Mouse (Mus musculus) midbrain, embryonic 12.5 days (tissue): ENCODE measurements around the gene Lsm7. TPM values are rescaled to one million over a fixed set of nuclear protein-coding genes. Genes with fewer than 3 reads are reported as not detected.

Experiments used
- ATAC-seq: fragments of 200-750 bp; cut with Nextera tagmentation; 2 replicates; pipeline ENCODE4 v1.8.0; 2017; ENCODE audit warnings: low read depth, moderate TSS enrichment, moderate library complexity; ENCODE audit not compliant: low FRiP score
- H3K27ac ChIP-seq: fragments of 300-500 bp; sonication (generic); replicated peaks from 2 replicates; pipeline ENCODE4 v1.5.1; 2016; ENCODE audit warnings: mild to moderate bottlenecking
- H3K27me3 ChIP-seq: fragments of 300-500 bp; sonication (generic); 2 replicates; pipeline ENCODE4 v1.6.1; 2016; ENCODE audit warnings: mild to moderate bottlenecking
- H3K36me3 ChIP-seq: fragments of 300-500 bp; sonication (generic); 2 replicates; pipeline ENCODE4 v1.6.1; 2016
- H3K4me1 ChIP-seq: fragments of 300-500 bp; sonication (generic); 2 replicates; pipeline ENCODE4 v1.6.1; 2016
- H3K4me2 ChIP-seq: fragments of 300-500 bp; sonication (generic); replicated peaks from 2 replicates; pipeline ENCODE4 v1.6.1; 2016; ENCODE audit warnings: mild to moderate bottlenecking, moderate library complexity
- H3K4me3 ChIP-seq: fragments of 300-500 bp; sonication (generic); 2 replicates; pipeline ENCODE4 v1.5.1; 2016; ENCODE audit warnings: mild to moderate bottlenecking
- H3K9ac ChIP-seq: fragments of 300-500 bp; sonication (generic); replicated peaks from 2 replicates; pipeline ENCODE4 v1.6.1; 2016; ENCODE audit warnings: mild to moderate bottlenecking, moderate library complexity
- H3K9me3 ChIP-seq: fragments of 300-500 bp; sonication (generic); 2 replicates; pipeline ENCODE4 v1.6.1; 2016; ENCODE audit warnings: mild to moderate bottlenecking
- WGBS: fragments of 180-500 bp; shearing (Covaris S2); methylation state at CpG from one replicate; pipeline ENCODE4 v1.1.7; 2016; 5-methylcytosine and 5-hydroxymethylcytosine counted together
- microRNA counts: library from miRNA; unstranded; fragments of <30 nt; microRNA quantifications from one replicate; lab custom pipeline; 2017
- microRNA-seq: library from miRNA; unstranded; fragments of <30 nt; microRNA quantifications from one replicate; pipeline ENCODE4, GENCODE M21; 2017
- polyA plus RNA-seq: library from polyadenylated mRNA; unstranded; fragments of >200 nt; fragmentation: Nextera tagmentation; extraction: Ambion mirVana; gene quantifications from 2 replicates; pipeline ENCODE4 v1.2.1, GENCODE M21; 2016

Lsm7 gene
- polyA plus RNA-seq, 1 experiment from 2014 or later: 250 TPM

DNA sequence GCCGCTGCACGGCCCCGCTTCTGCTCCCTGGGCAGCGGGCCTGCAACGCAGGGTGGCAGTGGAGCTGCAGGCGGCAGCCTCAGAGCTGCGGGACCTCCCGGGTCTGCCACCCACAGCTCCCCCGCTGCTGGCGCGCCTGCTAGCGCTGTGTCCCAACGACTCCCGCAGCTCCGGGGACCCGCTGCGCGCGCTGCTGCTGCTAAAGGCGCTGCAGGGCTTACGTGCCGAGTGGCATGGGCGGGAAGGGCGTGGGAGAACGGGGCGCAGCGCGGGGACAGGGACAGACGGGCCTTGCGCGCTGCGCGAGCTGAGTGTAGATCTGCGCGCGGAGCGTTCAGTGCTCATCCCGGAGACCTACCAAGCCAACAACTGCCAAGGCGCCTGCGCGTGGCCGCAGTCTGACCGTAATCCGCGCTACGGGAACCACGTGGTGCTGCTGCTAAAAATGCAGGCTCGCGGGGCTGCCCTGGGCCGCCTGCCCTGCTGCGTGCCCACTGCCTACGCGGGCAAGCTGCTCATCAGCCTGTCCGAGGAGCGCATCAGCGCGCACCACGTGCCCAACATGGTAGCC lies 47.9 kb downstream of the Lsm7 start:
- Histone ChIP-seq H3K36me3 (peaks cover 33% of the 10 kb centered on the region), H3K4me2 (peak overlapping the region; percentile 96), H3K27ac (peak overlapping the region; percentile 83), H3K27me3 (peaks cover 56% of the 10 kb centered on the region), H3K4me3 (peak overlapping the region; percentile 54), H3K4me1 (peaks cover 42% of the 10 kb centered on the region), H3K9me3 (no peaks in the 10 kb centered on the region), H3K9ac (peak overlapping the region; percentile 78)
- peak; percentile 86 for ATAC-seq
- under 1% methylated on average over 53 of the region's 58 CpGs for WGBS

DNA sequence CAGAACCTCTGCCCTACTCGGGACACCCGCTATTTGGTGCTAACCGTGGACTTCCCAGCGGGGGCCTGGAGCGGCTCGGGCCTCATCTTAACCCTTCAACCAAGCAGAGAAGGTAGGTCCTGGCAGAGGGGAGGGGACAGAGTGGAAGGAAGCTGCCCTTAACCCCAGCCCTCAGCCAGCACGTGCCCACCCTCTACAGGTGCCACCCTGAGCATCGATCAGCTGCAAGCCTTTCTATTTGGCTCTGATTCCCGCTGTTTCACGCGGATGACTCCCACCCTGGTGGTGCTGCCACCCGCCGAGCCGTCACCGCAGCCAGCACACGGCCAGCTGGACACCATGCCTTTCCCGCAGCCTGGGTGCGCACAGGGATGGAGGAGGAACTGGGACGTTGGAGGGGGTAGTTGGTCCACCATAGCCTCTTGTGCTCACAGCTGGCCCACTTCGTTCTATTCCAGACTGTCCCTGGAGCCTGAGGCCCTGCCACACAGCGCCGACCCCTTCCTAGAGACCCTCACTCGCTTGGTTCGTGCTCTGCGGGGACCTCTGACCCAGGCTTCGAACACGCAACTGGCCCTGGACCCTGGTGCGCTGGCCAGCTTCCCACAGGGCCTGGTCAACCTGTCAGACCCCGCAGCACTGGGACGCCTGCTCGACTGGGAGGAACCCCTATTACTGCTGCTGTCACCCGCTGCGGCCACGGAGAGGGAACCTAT lies 48.5 kb downstream of the Lsm7 start:
- 39% methylated on average over 34 of the region's 34 CpGs for WGBS
- peak overlapping the region; percentile 78 for H3K9ac ChIP-seq
- H3K36me3 ChIP-seq: peaks cover 39% of the 10 kb centered on the region
- H3K9me3 ChIP-seq: no peaks in the 10 kb centered on the region
- peaks cover 56% of the 10 kb centered on the region for H3K27me3 ChIP-seq
- H3K4me1 ChIP-seq: peaks cover 42% of the 10 kb centered on the region
- peak overlapping the region; percentile 54 for H3K4me3 ChIP-seq
- peak; percentile 16 for ATAC-seq
- peak overlapping the region; percentile 83 for H3K27ac ChIP-seq
- peak overlapping the region; percentile 96 for H3K4me2 ChIP-seq

DNA sequence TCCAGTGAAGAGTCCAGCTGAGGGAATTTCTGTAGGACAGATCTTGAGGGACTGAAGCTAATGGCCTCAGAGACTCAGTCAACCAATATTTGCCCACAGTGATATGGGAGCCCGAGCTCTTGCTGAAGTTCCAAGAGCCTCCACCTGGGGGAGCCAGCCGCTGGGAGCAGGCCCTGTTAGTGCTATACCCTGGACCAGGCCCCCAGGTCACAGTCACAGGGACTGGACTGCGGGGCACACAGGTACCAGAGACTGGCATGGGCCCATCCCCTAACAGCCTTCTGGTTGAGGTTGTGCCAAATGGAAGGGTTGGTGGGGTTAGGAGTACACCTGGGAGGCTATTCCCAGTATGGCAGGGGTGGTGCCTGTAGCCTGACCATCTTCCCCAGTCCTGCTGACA lies 49.1 kb downstream of the Lsm7 start:
- Histone ChIP-seq H3K36me3 (peaks cover 45% of the 10 kb centered on the region), H3K9ac (no peak overlapping the region), H3K27me3 (peaks cover 53% of the 10 kb centered on the region), H3K9me3 (no peaks in the 10 kb centered on the region), H3K27ac (no peak overlapping the region), H3K4me3 (no peak overlapping the region), H3K4me1 (peaks cover 42% of the 10 kb centered on the region), H3K4me2 (no peak overlapping the region)
- peak; percentile 39; the same call in 1 of the 2 replicates for ATAC-seq
- WGBS: 10% methylated on average over 3 of the region's 3 CpGs

DNA sequence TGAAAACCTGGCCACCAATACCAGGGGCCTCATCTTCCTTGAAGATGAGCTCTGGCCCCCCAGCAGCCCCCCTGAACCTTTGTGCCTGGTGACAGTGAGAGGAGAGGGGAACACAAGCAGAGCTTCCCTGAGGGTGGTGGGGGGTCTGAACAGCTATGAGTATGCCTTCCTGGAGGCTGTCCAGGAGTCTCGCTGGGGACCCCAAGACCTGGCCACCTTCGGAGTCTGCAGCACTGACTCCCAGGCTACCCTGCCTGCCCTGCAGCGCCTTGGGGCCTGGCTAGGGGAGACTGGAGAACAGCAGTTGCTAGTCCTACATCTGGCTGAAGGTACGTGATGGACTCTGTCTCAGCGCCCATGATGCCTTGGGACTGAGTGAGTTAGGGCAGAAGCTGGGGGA lies 49.7 kb downstream of the Lsm7 start:
- H3K9ac ChIP-seq: no peak overlapping the region
- H3K27me3 ChIP-seq: peaks cover 48% of the 10 kb centered on the region
- H3K27ac ChIP-seq: no peak overlapping the region
- no peak overlapping the region for H3K4me3 ChIP-seq
- H3K4me1 ChIP-seq: peaks cover 44% of the 10 kb centered on the region
- WGBS: 69% methylated on average over 5 of the region's 5 CpGs
- H3K4me2 ChIP-seq: no peak overlapping the region
- peaks cover 46% of the 10 kb centered on the region for H3K36me3 ChIP-seq
- no peak for ATAC-seq
- no peaks in the 10 kb centered on the region for H3K9me3 ChIP-seq

DNA sequence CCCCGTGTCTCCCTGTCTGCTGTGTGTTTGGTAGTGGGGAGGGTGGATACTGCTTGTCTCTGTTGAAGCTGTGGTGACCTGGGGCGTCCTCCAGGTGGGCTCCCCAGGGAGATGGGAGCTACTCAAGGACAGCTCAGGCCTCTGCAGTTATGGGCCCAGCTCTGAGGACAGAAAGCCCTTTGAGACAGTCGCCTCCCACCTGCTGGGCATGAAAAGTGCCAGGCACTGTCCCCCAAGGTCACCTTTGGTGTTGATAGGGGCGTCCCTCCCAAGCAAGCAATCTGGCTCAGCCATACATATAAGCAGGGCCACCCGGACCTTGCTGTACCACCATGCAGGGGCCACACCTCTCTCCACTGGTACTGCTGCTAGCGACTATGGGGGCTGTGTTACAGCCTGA lies 50.1 kb downstream of the Lsm7 start, which contains the start of gene Amh:
TSS of gene Amh (plus strand) at position 328 of the 400 bp plus-strand sequence.
- H3K9ac ChIP-seq: no peak within 1 kb of the TSS
- H3K27ac ChIP-seq: no peak within 1 kb of the TSS
- no peak for ATAC-seq
- WGBS: 76% methylated on average over 6 of the region's 6 CpGs
- no peak within 1 kb of the TSS for H3K4me3 ChIP-seq
- peaks cover 44% of the 10 kb centered on the region for H3K4me1 ChIP-seq
- H3K4me2 ChIP-seq: no peak within 1 kb of the TSS
- H3K36me3 ChIP-seq: peaks cover 46% of the 10 kb centered on the region
- H3K27me3 ChIP-seq: peaks cover 44% of the 10 kb centered on the region
- no peaks in the 10 kb centered on the region for H3K9me3 ChIP-seq

DNA sequence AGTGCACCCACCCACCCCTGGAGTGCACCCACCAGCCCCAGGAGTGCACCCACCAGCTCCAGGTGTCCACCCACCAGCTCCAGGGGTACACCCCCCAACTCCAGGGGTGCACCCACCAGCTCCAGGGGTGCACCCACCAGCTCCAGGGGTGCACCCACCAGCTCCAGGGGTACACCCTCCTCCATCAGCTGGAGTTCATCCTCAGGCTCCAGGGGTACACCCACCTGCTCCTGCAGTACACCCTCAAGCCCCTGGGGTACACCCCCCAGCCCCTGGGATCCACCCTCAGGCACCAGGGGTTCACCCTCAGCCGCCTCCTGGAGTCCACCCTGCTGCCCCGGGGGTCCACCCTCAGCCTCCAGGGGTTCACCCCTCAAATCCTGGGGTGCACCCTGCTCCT lies 50.7 kb downstream of the Lsm7 start:
- Histone ChIP-seq H3K9ac (no peak overlapping the region), H3K4me1 (peaks cover 48% of the 10 kb centered on the region), H3K4me2 (no peak overlapping the region), H3K27ac (no peak overlapping the region), H3K36me3 (peaks cover 46% of the 10 kb centered on the region), H3K9me3 (no peaks in the 10 kb centered on the region), H3K4me3 (no peak overlapping the region), H3K27me3 (peaks cover 39% of the 10 kb centered on the region)
- WGBS: 92% methylated on average over 2 of the region's 2 CpGs
- ATAC-seq: no peak

DNA sequence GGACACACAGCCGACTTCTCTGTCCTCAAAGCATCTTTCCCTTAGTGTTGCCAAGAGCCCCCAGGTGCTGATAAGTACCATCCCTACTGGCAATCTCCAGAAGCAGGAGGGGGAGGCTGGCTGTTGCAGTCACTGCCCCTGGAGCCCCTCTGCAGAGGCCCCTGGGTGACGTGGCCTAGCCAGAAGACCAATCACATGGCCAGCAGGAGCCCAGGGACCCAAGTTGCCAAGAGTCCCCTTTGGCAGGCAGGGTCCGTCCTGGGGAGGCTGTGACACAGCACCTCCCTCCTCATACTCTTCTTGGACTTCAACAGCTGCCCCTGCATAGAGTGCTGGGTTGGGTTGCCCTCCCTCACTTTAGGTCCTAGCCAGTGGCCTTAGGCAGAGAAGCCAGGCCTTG lies 52.0 kb downstream of the Lsm7 start:
- no peak overlapping the region for H3K27ac ChIP-seq
- no peak overlapping the region for H3K4me3 ChIP-seq

More for the DNA sequence above, 52.0 kb downstream of the Lsm7 start:
- peaks cover 26% of the 10 kb centered on the region for H3K27me3 ChIP-seq
- H3K4me1 ChIP-seq: peaks cover 37% of the 10 kb centered on the region
- H3K9me3 ChIP-seq: no peaks in the 10 kb centered on the region
- no peak overlapping the region for H3K9ac ChIP-seq
- H3K36me3 ChIP-seq: peaks cover 46% of the 10 kb centered on the region
- no peak overlapping the region for H3K4me2 ChIP-seq
- 86% methylated on average over 3 of the region's 3 CpGs for WGBS
- ATAC-seq: no peak

MicroRNAs encoded within 50 kb of the gene (microRNA counts, 519-probe panel; counts per million panel counts)
- not detected for microRNA mmu-miR-1982 (lab: Ali Mortazavi, UCI)

Small RNA genes lying within 50 kb of the gene (microRNA-seq; reads per million reads assigned to microRNA genes)
- gene Mir1982: 3.9 reads per million, percentile 15 among the genes with 10 or more reads in this experiment

Other genes starting within 250 kb of the Lsm7 start
- 6.0 and 7.5 TPM in 2 replicates for gene Gm49322, start 249.2 kb downstream of the Lsm7 start, polyA plus RNA-seq
- 180 and 194 TPM in 2 replicates for gene Csnk1g2, start 232.4 kb downstream of the Lsm7 start, polyA plus RNA-seq
- 82.7 and 95.3 TPM in 2 replicates for gene Btbd2, start 198.1 kb downstream of the Lsm7 start, polyA plus RNA-seq
- 83.6 and 86.5 TPM in 2 replicates for gene Mknk2, start 177.1 kb downstream of the Lsm7 start, polyA plus RNA-seq
- 60.4 and 67.0 TPM in 2 replicates for gene Mob3a, start 153.2 kb downstream of the Lsm7 start, polyA plus RNA-seq
- gene Izumo4, start 153.0 kb downstream of the Lsm7 start, polyA plus RNA-seq: 24.9 and 29.9 TPM in 2 replicates
- gene Ap3d1, start 112.9 kb downstream of the Lsm7 start, polyA plus RNA-seq: 94.0 and 99.1 TPM in 2 replicates
- 26.9 and 30.8 TPM in 2 replicates for gene Dot1l, start 100.0 kb downstream of the Lsm7 start, polyA plus RNA-seq
- gene Sf3a2, start 57.0 kb downstream of the Lsm7 start, polyA plus RNA-seq: 68.5 and 70.8 TPM in 2 replicates
- gene Plekhj1, start 56.6 kb downstream of the Lsm7 start, polyA plus RNA-seq: 137 and 148 TPM in 2 replicates
- gene Amh, start 50.0 kb downstream of the Lsm7 start, polyA plus RNA-seq: 0.10 TPM in 1 of 2 replicates, not detected in the other
- 0.38 and 0.50 TPM in 2 replicates for gene Jsrp1, start 41.7 kb downstream of the Lsm7 start, polyA plus RNA-seq
- 1,390 and 1,564 TPM in 2 replicates for gene Oaz1, start 28.6 kb downstream of the Lsm7 start, polyA plus RNA-seq
- gene Lingo3, start 11.2 kb downstream of the Lsm7 start, polyA plus RNA-seq: 0.77 and 1.0 TPM in 2 replicates
- 44.6 and 47.1 TPM in 2 replicates for gene Sppl2b, start 66 bp upstream of the Lsm7 start, polyA plus RNA-seq
- 0.08 and 0.14 TPM in 2 replicates for gene Tmprss9, start 16.6 kb upstream of the Lsm7 start, polyA plus RNA-seq
- gene Timm13, start 45.8 kb upstream of the Lsm7 start, polyA plus RNA-seq: 305 and 308 TPM in 2 replicates
- 61.7 and 62.0 TPM in 2 replicates for gene Lmnb2, start 63.0 kb upstream of the Lsm7 start, polyA plus RNA-seq
- gene Gadd45b, start 74.9 kb upstream of the Lsm7 start, polyA plus RNA-seq: 8.7 and 11.8 TPM in 2 replicates
- gene Gng7, start 159.7 kb upstream of the Lsm7 start, polyA plus RNA-seq: 8.8 and 9.3 TPM in 2 replicates
- 11.3 and 13.4 TPM in 2 replicates for gene Diras1, start 170.5 kb upstream of the Lsm7 start, polyA plus RNA-seq
- 33.1 and 34.9 TPM in 2 replicates for gene Slc39a3, start 182.2 kb upstream of the Lsm7 start, polyA plus RNA-seq
- 262 and 271 TPM in 2 replicates for gene Sgta, start 205.0 kb upstream of the Lsm7 start, polyA plus RNA-seq
- 56.9 and 58.3 TPM in 2 replicates for gene Thop1, start 214.8 kb upstream of the Lsm7 start, polyA plus RNA-seq
- 0.22 and 0.28 TPM in 2 replicates for gene Creb3l3, start 243.7 kb upstream of the Lsm7 start, polyA plus RNA-seq